Mouse (Mus musculus) embryonic fibroblast, embryonic 13.5 days (primary cell): Measurements from ENCODE around the gene Fam199x.

Source experiments
- CTCF ChIP-seq: IDR thresholded peaks from 2 replicates; pipeline ENCODE4 v1.5.1; 2011; ENCODE audit warnings: mild to moderate bottlenecking, control low read depth, low read length, moderate library complexity, borderline replicate concordance; ENCODE audit not compliant: insufficient read depth
- POLR2A ChIP-seq: IDR thresholded peaks from 2 replicates; pipeline ENCODE4 v1.6.1; 2011; ENCODE audit warnings: low read depth, mild to moderate bottlenecking, control low read depth, low read length, moderate library complexity

GRCm38 (mm10) chrX:137119675-137120423, 70.5 kb downstream of the Fam199x start:
- TF ChIP-seq CTCF (no peak), POLR2A (no peak)
